Mouse (Mus musculus): ENCODE measurements at regions not wholly inside any gene's neighbourhood (a gene's known extent, or its start where the extent isn't known, plus 50 kb on each side); places are given as distances from the start of the nearest gene placed in this dataset.
"Not testable (repeated sequence)": the region's sequence is repeated elsewhere in the genome, so short reads cannot be mapped to it uniquely, and the experiment has no call there.

GRCm38 (mm10) chr11:41728839-41729238 is 271.8 kb downstream of the Gabrg2 start:
- no peak for DNase-seq (ENCODE audit: extremely low spot score in 1 of 2, low spot score in 2 of 2)
- Histone ChIP-seq H3K27ac (no peak overlapping the region), H3K4me3 (no peak overlapping the region)
- intact Hi-C loops (cut with DNase I), result no loop called here
- TF ChIP-seq CTCF (IDR thresholded peaks at IDR 0.05), result no peak

GRCm38 (mm10) chr11:41716616-41717015 is 284.0 kb downstream of the Gabrg2 start:
- intact Hi-C loops (cut with DNase I), result no loop called here
- no peak for TF ChIP-seq CTCF (IDR thresholded peaks at IDR 0.05)

GRCm38 (mm10) chr11:41690682-41691081 is 310.0 kb downstream of the Gabrg2 start:
- TF ChIP-seq CTCF (IDR thresholded peaks at IDR 0.05), result no peak
- no peak for DNase-seq (ENCODE audit: extremely low spot score in 1 of 2, low spot score in 2 of 2)
- intact Hi-C loops (cut with DNase I), result no loop called here
- Histone ChIP-seq H3K27ac (no peak overlapping the region), H3K4me3 (no peak overlapping the region)

More at GRCm38 (mm10) chr11:41716616-41717015, 284.0 kb downstream of the Gabrg2 start:
- DNase-seq (ENCODE audit: extremely low spot score in 1 of 2, low spot score in 2 of 2), result no peak
- Histone ChIP-seq H3K27ac (no peak overlapping the region), H3K4me3 (no peak overlapping the region)

- intact Hi-C loops (cut with DNase I), result no loop called here
- no peak overlapping the region for H3K27ac ChIP-seq
- H3K4me3 ChIP-seq, result no peak overlapping the region
- TF ChIP-seq CTCF (IDR thresholded peaks at IDR 0.05), result no peak
- DNase-seq (ENCODE audit: extremely low spot score in 1 of 2, low spot score in 2 of 2), result no peak
Observed at GRCm38 (mm10) chr11:41682991-41683390, 317.7 kb downstream of the Gabrg2 start.

- no peak for DNase-seq (ENCODE audit: extremely low spot score in 1 of 2, low spot score in 2 of 2)
Observed at GRCm38 (mm10) chr11:41652566-41652965, 348.1 kb downstream of the Gabrg2 start.

GRCm38 (mm10) chr11:41645502-41645891 is 355.2 kb downstream of the Gabrg2 start:
- intact Hi-C loops (cut with DNase I), result no loop called here
- DNase-seq (ENCODE audit: extremely low spot score in 1 of 2, low spot score in 2 of 2), result no peak
- no peak overlapping the region for H3K27ac ChIP-seq
- no peak overlapping the region for H3K4me3 ChIP-seq
- TF ChIP-seq CTCF (IDR thresholded peaks at IDR 0.05), result no peak

More at GRCm38 (mm10) chr11:41652566-41652965, 348.1 kb downstream of the Gabrg2 start:
- peak overlapping the region; percentile 69 for H3K27ac ChIP-seq
- no peak for TF ChIP-seq CTCF (IDR thresholded peaks at IDR 0.05)
- intact Hi-C loops (cut with DNase I), result loop anchor here (2.0 to 10.0 kb wide), 3 partner anchors 160 to 402 kb away; no protein-coding TSS in a partner anchor
- no peak overlapping the region for H3K4me3 ChIP-seq

- intact Hi-C loops (cut with DNase I), result no loop called here
- Histone ChIP-seq H3K4me3 (no peak overlapping the region), H3K27ac (no peak overlapping the region)
- no peak for TF ChIP-seq CTCF (IDR thresholded peaks at IDR 0.05)
- no peak for DNase-seq (ENCODE audit: extremely low spot score in 1 of 2, low spot score in 2 of 2)
Observed at GRCm38 (mm10) chr11:41644725-41645501, 355.7 kb downstream of the Gabrg2 start.

- TF ChIP-seq CTCF (IDR thresholded peaks at IDR 0.05), result no peak
- Histone ChIP-seq H3K4me3 (no peak overlapping the region), H3K27ac (no peak overlapping the region)
- intact Hi-C loops (cut with DNase I), result no loop called here
- no peak for DNase-seq (ENCODE audit: extremely low spot score in 1 of 2, low spot score in 2 of 2)
Observed at GRCm38 (mm10) chr11:41644083-41644482, 356.6 kb downstream of the Gabrg2 start.

GRCm38 (mm10) chr11:41599006-41599405 is 401.7 kb downstream of the Gabrg2 start:
- Histone ChIP-seq H3K27ac (no peak overlapping the region; the same call in 1 of the 2 replicates), H3K4me3 (no peak overlapping the region)
- TF ChIP-seq CTCF (IDR thresholded peaks at IDR 0.05), result no peak
- DNase-seq (ENCODE audit: extremely low spot score in 1 of 2, low spot score in 2 of 2), result no peak
- intact Hi-C loops (cut with DNase I), result loop anchor here (5.0 kb wide), 1 partner anchor 218 kb away; no protein-coding TSS in a partner anchor

- H3K4me3 ChIP-seq, result no peak overlapping the region
- no peak for TF ChIP-seq CTCF (IDR thresholded peaks at IDR 0.05)
- H3K27ac ChIP-seq, result no peak overlapping the region
- DNase-seq (ENCODE audit: extremely low spot score in 1 of 2, low spot score in 2 of 2), result no peak
- intact Hi-C loops (cut with DNase I), result loop anchor here (5.0 kb wide), 1 partner anchor 219 kb away; no protein-coding TSS in a partner anchor
Observed at GRCm38 (mm10) chr11:41598431-41598830, 402.2 kb downstream of the Gabrg2 start.

GRCm38 (mm10) chr11:41591426-41591825 is 409.2 kb downstream of the Gabrg2 start:
- intact Hi-C loops (cut with DNase I); H3K4me3 ChIP-seq; DNase-seq (ENCODE audit: extremely low spot score in 1 of 2, low spot score in 2 of 2); H3K27ac ChIP-seq: not testable (repeated sequence)
